Mouse (Mus musculus) liver, adult 2 months (tissue): ENCODE data around the gene Opalin.

Experiments
- CTCF ChIP-seq: fragments of 200-500 bp; IDR thresholded peaks from 2 replicates; pipeline ENCODE4 v1.5.1; 2011; ENCODE audit warnings: low read depth, low read length, control low read depth
- POLR2A ChIP-seq: fragments of 200-500 bp; IDR thresholded peaks from 2 replicates; pipeline ENCODE4 v1.6.1; 2011; ENCODE audit warnings: low read length, control low read depth; ENCODE audit not compliant: insufficient read depth; ENCODE audit errors: extremely low read depth

DNA sequence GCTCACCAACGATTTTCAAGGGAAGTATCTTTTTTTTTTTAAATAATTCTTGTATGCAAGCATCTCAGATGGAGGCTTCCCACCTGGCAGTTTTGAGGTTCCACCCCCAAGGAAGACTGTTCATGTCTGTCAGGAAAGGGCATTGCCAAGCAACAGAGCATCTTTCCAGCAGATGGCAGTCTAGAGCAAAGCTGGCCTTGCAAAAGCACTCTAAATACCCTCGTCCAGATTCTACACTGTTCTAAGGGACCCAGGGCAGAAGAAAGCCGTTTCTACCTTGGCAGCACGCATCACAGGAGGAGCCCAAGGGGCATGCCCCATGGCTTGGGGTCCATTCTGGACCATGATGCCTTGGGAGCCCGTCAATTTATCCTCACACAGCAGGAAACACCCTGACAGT, 12.9 kb upstream of the Opalin start:
- TF ChIP-seq POLR2A, result no peak
- TF ChIP-seq CTCF, result peak; percentile 67
